9 mouse cellular contexts compared by ENCODE assay signal in the genomic region with DNA sequence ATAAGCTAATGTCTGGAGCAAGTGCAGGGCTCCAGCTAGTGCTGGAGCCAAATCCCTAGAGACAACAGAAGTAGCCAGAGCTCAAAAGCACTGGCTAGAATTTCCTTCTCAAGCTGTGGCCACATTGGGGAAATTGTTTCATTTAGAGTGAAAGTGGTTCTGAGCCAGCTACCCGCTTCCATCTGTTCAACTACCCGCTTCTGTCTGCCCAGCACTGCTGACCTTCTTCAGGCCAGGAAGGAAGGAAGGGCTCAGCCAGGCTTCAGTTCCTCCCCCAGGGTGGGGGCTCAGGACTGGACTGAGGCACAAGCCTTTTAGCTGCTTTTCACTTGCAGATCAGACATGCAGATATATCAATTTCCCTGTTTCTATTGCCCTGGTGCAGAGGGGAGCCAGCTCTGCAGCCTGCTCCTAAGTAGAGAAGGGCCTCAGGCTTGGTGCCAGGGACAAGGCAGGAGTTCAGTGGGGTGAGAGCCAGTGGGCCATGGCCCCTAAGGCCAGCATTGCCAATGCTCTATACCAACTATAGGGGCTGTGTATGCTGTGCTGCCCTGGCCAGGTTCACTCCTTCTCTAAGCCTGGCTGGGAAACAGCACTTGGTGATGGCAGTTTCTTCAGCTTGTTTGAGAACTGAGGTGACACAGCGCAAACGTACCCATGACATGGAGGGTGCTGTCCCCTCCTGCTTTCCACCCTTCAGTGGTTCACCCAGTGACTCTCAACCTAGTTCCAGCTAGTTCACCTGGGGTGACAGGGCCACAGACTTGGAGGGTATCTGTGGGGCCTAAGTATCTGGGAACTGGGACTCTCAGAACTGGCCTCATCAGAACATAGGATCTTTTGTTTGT. TPM values are rescaled to one million over a fixed set of nuclear protein-coding genes. Genes with fewer than 3 reads are reported as not detected.
DNase-seq lines count a peak whose midpoint lies in the region; ATAC-seq and TF ChIP-seq lines count a peak whose summit lies in the region.
"Had no signal": no experiment of that assay in that cellular context is flagged by ENCODE, and none has a peak within 500 bp of the region (broad histone marks: within the 10 kb centered on the region; RNA-seq: fewer than 3 reads in every experiment).

No protein-coding gene starts in this region.

- H3K4me2 ChIP-seq in hindbrain, embryonic 16.5 days (ENCODE audit: low read length) = no peak overlapping the region

- H3K36me3 ChIP-seq in spleen, adult 2 months (ENCODE audit: control insufficient read depth, insufficient read depth, low read length) = peaks cover 32% of the 10 kb centered on the region
- H3K36me3 ChIP-seq in splenic B cell, adult 2 months (ENCODE audit: control insufficient read depth, insufficient read depth, low read length, poor library complexity, severe bottlenecking) = peaks cover 22% of the 10 kb centered on the region
- H3K36me3 ChIP-seq in hindbrain, embryonic 16.5 days (ENCODE audit: control insufficient read depth, insufficient read depth, low read length) = no peaks in the 10 kb centered on the region

- no peak overlapping the region for H3K9ac ChIP-seq in hindbrain, embryonic 16.5 days (ENCODE audit: low read depth, low read length)

- H3K27me3 ChIP-seq in spleen, adult 2 months (ENCODE audit: control insufficient read depth, insufficient read depth, low read length) = no peaks in the 10 kb centered on the region
- no peaks in the 10 kb centered on the region for H3K27me3 ChIP-seq in splenic B cell, adult 2 months (ENCODE audit: control insufficient read depth, insufficient read depth, low read length, poor library complexity, severe bottlenecking)
- H3K27me3 ChIP-seq in hindbrain, embryonic 16.5 days (replicated peaks; ENCODE audit: control insufficient read depth, insufficient read depth, low read length) = no peaks in the 10 kb centered on the region

- no peaks in the 10 kb centered on the region for H3K9me3 ChIP-seq in hindbrain, embryonic 16.5 days (ENCODE audit: control insufficient read depth, low read length)

- no peak overlapping the region for H3K4me3 ChIP-seq in spleen, adult 2 months (ENCODE audit: extremely low read depth, insufficient read depth, insufficient read length)
- H3K4me3 ChIP-seq in hindbrain, embryonic 16.5 days (ENCODE audit: low read length) = no peak overlapping the region
- H3K4me3 ChIP-seq: heart, adult 2 months had no signal

- no peak for ATAC-seq in hindbrain, embryonic 16.5 days

- peaks cover 42% of the 10 kb centered on the region; the same call in 1 of the 2 replicates for H3K4me1 ChIP-seq in spleen, adult 2 months (ENCODE audit: control insufficient read depth, insufficient read depth, insufficient read length)
- peaks cover 3% of the 10 kb centered on the region; the same call in 1 of the 2 replicates for H3K4me1 ChIP-seq in hindbrain, embryonic 16.5 days (ENCODE audit: control insufficient read depth, insufficient read depth, low read depth, low read length)

- WGBS in spleen, adult 2 months = 37% methylated on average over 4 of the region's 4 CpGs
- WGBS in hindbrain, embryonic 16.5 days = 84% methylated on average over 4 of the region's 4 CpGs

- TF ChIP-seq POLR2A in spleen, adult 2 months (IDR thresholded peaks at IDR 0.05; ENCODE audit: low read depth, low read length) = no peak

- DNase-seq in kidney, adult 9 months = peak; percentile 25
- no peak for DNase-seq in kidney, adult 18-20 months
- no peak for DNase-seq in spleen, adult 2 months (ENCODE audit: low read depth in 1 of 2, low spot score in 2 of 2)
- no peak for DNase-seq in spleen, adult 18-20 months
- peak; percentile 63 to 66 for DNase-seq in cerebellum, postnatal 25 days
- DNase-seq in splenic B cell, adult 2 months (ENCODE audit: low read depth, low spot score) = peak; percentile 51
- no peak for DNase-seq in urinary bladder, postnatal 14 days (ENCODE audit: low spot score)

- peak overlapping the region; percentile 65 for H3K27ac ChIP-seq in spleen, adult 2 months (ENCODE audit: insufficient read depth, low read length)
- no peak overlapping the region for H3K27ac ChIP-seq in hindbrain, embryonic 16.5 days (ENCODE audit: low read depth, low read length)

- TF ChIP-seq CTCF in spleen, adult 2 months (IDR thresholded peaks at IDR 0.05; ENCODE audit: extremely low read depth, insufficient read depth, insufficient read length, insufficient replicate concordance) = no peak

RNA-seq across cellular contexts. Expression of a gene that starts 6.2 kb away (rescaled TPM):
- polyA plus RNA-seq in spleen, adult 2 months (2012; rRNA removed) = 85.6 and 97.1 TPM in 2 replicates
- 12.0 and 12.1 TPM in 2 replicates for polyA plus RNA-seq in hindbrain, embryonic 16.5 days (2015; fragmentation: Nextera tagmentation; extraction: Ambion mirVana)

RNA-seq across cellular contexts. Expression of a gene that starts 24.7 kb away (rescaled TPM):
- polyA plus RNA-seq in spleen, adult 2 months (2012; rRNA removed) = 1.3 and 2.0 TPM in 2 replicates
- polyA plus RNA-seq in hindbrain, embryonic 16.5 days (2015; fragmentation: Nextera tagmentation; extraction: Ambion mirVana) = 0.12 and 0.18 TPM in 2 replicates

Comparison
In these comparisons a context has a peak if more than half of its experiments do, and no peak if none do; other contexts are left out.
1. DNase-seq: peak in kidney, adult 9 months (single experiment), cerebellum, postnatal 25 days (2 of 2) and splenic B cell, adult 2 months (single experiment); none in kidney, adult 18-20 months (single experiment), spleen, adult 2 months (0 of 2), spleen, adult 18-20 months (0 of 2) and urinary bladder, postnatal 14 days (single experiment).